Mouse (Mus musculus) MEL (cell line): ENCODE data around the gene Pcx. TPM values are rescaled to one million over a fixed set of nuclear protein-coding genes. Genes with fewer than 3 reads are reported as not detected.

Experiments
- DNase-seq: peaks from one replicate; pipeline ENCODE4 v3.0.0; 2011; ENCODE audit warnings: low read depth, low spot score
- H3K27ac ChIP-seq: 2 replicates; pipeline ENCODE4 v1.5.1; 2012; ENCODE audit warnings: low read depth, mild to moderate bottlenecking, control low read depth, low read length, moderate library complexity; ENCODE audit not compliant: control insufficient read depth
- H3K27me3 ChIP-seq, 2 experiments: fragments of 150-350 bp in 1 of 2; sonication (generic) in 1 of 2; 2 replicates each; pipeline ENCODE4 v1.6.1; 2012; ENCODE audit warnings: low read length in 2 of 2, mild to moderate bottlenecking in 2 of 2, improper control_type of control experiment in 1 of 2, moderate library complexity in 1 of 2; ENCODE audit not compliant: insufficient read depth in 2 of 2, control insufficient read depth in 1 of 2
- H3K36me3 ChIP-seq, 2 experiments: 2 replicates each; pipeline ENCODE4 v1.6.1; 2012 to 2014; ENCODE audit warnings: low read length in 2 of 2, improper control_type of control experiment in 1 of 2, inconsistent platforms in 1 of 2, mild to moderate bottlenecking in 1 of 2; ENCODE audit not compliant: insufficient read depth in 2 of 2, control insufficient read depth in 1 of 2
- H3K4me1 ChIP-seq, 2 experiments: fragments of 150-350 bp in 1 of 2; sonication (generic) in 1 of 2; 2 replicates each; pipeline ENCODE4 v1.6.1; 2012; ENCODE audit warnings: low read length in 2 of 2, improper control_type of control experiment in 1 of 2, mild to moderate bottlenecking in 1 of 2; ENCODE audit not compliant: insufficient read depth in 2 of 2, control insufficient read depth in 1 of 2
- H3K4me3 ChIP-seq, 2 experiments: fragments of 150-350 bp in 1 of 2; sonication (generic) in 1 of 2; 2 replicates each; pipeline ENCODE4 v1.5.1; 2012; ENCODE audit warnings: low read depth in 2 of 2, low read length in 2 of 2, mild to moderate bottlenecking in 2 of 2, moderate library complexity in 2 of 2, control low read depth in 1 of 2, improper control_type of control experiment in 1 of 2; ENCODE audit not compliant: control insufficient read depth in 1 of 2, insufficient read depth in 1 of 2
- H3K79me2 ChIP-seq: 2 replicates; pipeline ENCODE4 v1.6.1; 2012; ENCODE audit warnings: mild to moderate bottlenecking, low read length, moderate library complexity; ENCODE audit not compliant: control insufficient read depth, poor library complexity, insufficient read depth
- H3K9ac ChIP-seq: 2 replicates; pipeline ENCODE4 v1.6.1; 2012; ENCODE audit warnings: low read depth, mild to moderate bottlenecking, control low read depth, low read length, moderate library complexity; ENCODE audit not compliant: control insufficient read depth, poor library complexity, severe bottlenecking
- H3K9me3 ChIP-seq: fragments of 150-350 bp; sonication (generic); replicated peaks from 2 replicates; pipeline ENCODE4 v1.6.1; 2012; ENCODE audit warnings: mild to moderate bottlenecking, low read length, improper control_type of control experiment, moderate library complexity; ENCODE audit not compliant: insufficient read depth
- BHLHE40 ChIP-seq: IDR thresholded peaks from 2 replicates; pipeline ENCODE4 v1.6.1; 2012; ENCODE audit warnings: low read depth, mild to moderate bottlenecking, inconsistent platforms, low read length, improper control_type of control experiment, borderline replicate concordance
- CHD1 ChIP-seq: IDR thresholded peaks from 2 replicates; pipeline ENCODE4 v1.6.1; 2012; ENCODE audit warnings: low read depth, mild to moderate bottlenecking, inconsistent platforms, low read length, improper control_type of control experiment
- CHD2 ChIP-seq: IDR thresholded peaks from 2 replicates; pipeline ENCODE4 v1.6.1; 2011; ENCODE audit warnings: low read length, improper control_type of control experiment
- CTCF ChIP-seq, 3 experiments: IDR thresholded peaks in 2 of 3; conservative IDR thresholded peaks in 1 of 3; 2 replicates each; pipeline ENCODE4 v1.5.1; 2011 to 2012; ENCODE audit warnings: low read length in 3 of 3, low read depth in 2 of 3, mild to moderate bottlenecking in 2 of 3, improper control_type of control experiment in 1 of 3, inconsistent platforms in 1 of 3, mixed read lengths in 1 of 3, moderate library complexity in 1 of 3; ENCODE audit not compliant: control insufficient read depth in 1 of 3, insufficient read depth in 1 of 3, poor library complexity in 1 of 3, severe bottlenecking in 1 of 3
- E2F4 ChIP-seq: IDR thresholded peaks from 2 replicates; pipeline ENCODE4 v1.6.1; 2011; ENCODE audit warnings: low read depth, low read length, improper control_type of control experiment, borderline replicate concordance
- ELF1 ChIP-seq: IDR thresholded peaks from 2 replicates; pipeline ENCODE4 v1.6.1; 2014; ENCODE audit warnings: low read depth, mild to moderate bottlenecking, inconsistent platforms, low read length, improper control_type of control experiment, moderate library complexity
- EP300 ChIP-seq, 2 experiments: IDR thresholded peaks; 2 replicates each; pipeline ENCODE4 v1.6.1; 2011; ENCODE audit warnings: improper control_type of control experiment in 2 of 2, low read length in 2 of 2, low read depth in 1 of 2, mild to moderate bottlenecking in 1 of 2
- ETS1 ChIP-seq: IDR thresholded peaks from 2 replicates; pipeline ENCODE4 v1.6.1; 2012; ENCODE audit warnings: low read depth, mild to moderate bottlenecking, inconsistent platforms, low read length, improper control_type of control experiment, moderate library complexity
- HCFC1 ChIP-seq: IDR thresholded peaks from 2 replicates; pipeline ENCODE4 v1.6.1; 2012; ENCODE audit warnings: low read depth, mild to moderate bottlenecking, inconsistent platforms, low read length, improper control_type of control experiment, moderate library complexity
- MAFK ChIP-seq: IDR thresholded peaks from 2 replicates; pipeline ENCODE4 v1.6.1; 2011; ENCODE audit warnings: low read depth, mild to moderate bottlenecking, low read length, improper control_type of control experiment, borderline replicate concordance
- MAX ChIP-seq: IDR thresholded peaks from 2 replicates; pipeline ENCODE4 v1.6.1; 2011; ENCODE audit warnings: low read length, improper control_type of control experiment
- MYB ChIP-seq: IDR thresholded peaks from 2 replicates; pipeline ENCODE4 v1.6.1; 2011; ENCODE audit warnings: mild to moderate bottlenecking, low read depth, low read length, improper control_type of control experiment
- MYC ChIP-seq: IDR thresholded peaks from 2 replicates; pipeline ENCODE4 v1.6.1; 2011; ENCODE audit warnings: low read depth, mild to moderate bottlenecking, low read length, improper control_type of control experiment, moderate library complexity
- NRF1 ChIP-seq: IDR thresholded peaks from 2 replicates; pipeline ENCODE4 v1.6.1; 2014; ENCODE audit warnings: low read depth, mild to moderate bottlenecking, inconsistent platforms, low read length, improper control_type of control experiment, moderate library complexity; ENCODE audit not compliant: poor library complexity, insufficient read depth, severe bottlenecking
- POLR2A ChIP-seq, 2 experiments: IDR thresholded peaks; 2 replicates each; pipeline ENCODE4 v1.6.1; 2011 to 2012; ENCODE audit warnings: low read length in 2 of 2, mild to moderate bottlenecking in 2 of 2, control low read depth in 1 of 2, improper control_type of control experiment in 1 of 2, low read depth in 1 of 2, moderate library complexity in 1 of 2; ENCODE audit not compliant: control insufficient read depth in 1 of 2, insufficient read depth in 1 of 2, poor library complexity in 1 of 2
- RAD21 ChIP-seq: IDR thresholded peaks from 2 replicates; pipeline ENCODE4 v1.6.1; 2011; ENCODE audit warnings: mild to moderate bottlenecking, low read depth, low read length, improper control_type of control experiment
- RCOR1 ChIP-seq: IDR thresholded peaks from 2 replicates; pipeline ENCODE4 v1.6.1; 2012; ENCODE audit warnings: low read depth, mild to moderate bottlenecking, inconsistent platforms, low read length, improper control_type of control experiment
- SIN3A ChIP-seq: IDR thresholded peaks from 2 replicates; pipeline ENCODE4 v1.6.1; 2012; ENCODE audit warnings: low read length, improper control_type of control experiment, inconsistent platforms
- SMC3 ChIP-seq: IDR thresholded peaks from 2 replicates; pipeline ENCODE4 v1.6.1; 2011; ENCODE audit warnings: low read depth, low read length, improper control_type of control experiment
- TAL1 ChIP-seq: IDR thresholded peaks from 2 replicates; pipeline ENCODE4 v1.6.1; 2012; ENCODE audit warnings: mild to moderate bottlenecking, inconsistent platforms, low read length, moderate library complexity, mixed read lengths
- TBP ChIP-seq: IDR thresholded peaks from 2 replicates; pipeline ENCODE4 v1.8.0; 2011; ENCODE audit warnings: low read depth, low read length, improper control_type of control experiment
- TCF12 ChIP-seq: IDR thresholded peaks from 2 replicates; pipeline ENCODE4 v1.6.1; 2014; ENCODE audit warnings: low read depth, mild to moderate bottlenecking, inconsistent platforms, low read length, improper control_type of control experiment, moderate library complexity
- USF1 ChIP-seq: IDR thresholded peaks from 2 replicates; pipeline ENCODE4 v1.6.1; 2014; ENCODE audit warnings: low read depth, mild to moderate bottlenecking, inconsistent platforms, low read length, improper control_type of control experiment, moderate library complexity
- ZC3H11A ChIP-seq: IDR thresholded peaks from 2 replicates; pipeline ENCODE4 v1.6.1; 2012; ENCODE audit warnings: low read depth, mild to moderate bottlenecking, inconsistent platforms, low read length, improper control_type of control experiment
- ZMIZ1 ChIP-seq: IDR thresholded peaks from 2 replicates; pipeline ENCODE4 v1.6.1; 2012; ENCODE audit warnings: low read depth, mild to moderate bottlenecking, inconsistent platforms, low read length, improper control_type of control experiment, moderate library complexity
- polyA plus RNA-seq, 2 experiments: library from polyadenylated mRNA; stranded (reverse) in 1 of 2; unstranded in 1 of 2; fragments of >175 nt in 1 of 2; fragments of >200 nt in 1 of 2; gene quantifications; 2 replicates each; pipeline versions ENCODE4 v1.2.1 to v1.2.4; 2012; ENCODE audit warnings: low replicate concordance in 2 of 2, low read depth in 1 of 2; ENCODE audit not compliant: insufficient read length in 2 of 2, insufficient read depth in 1 of 2, missing spikeins in 1 of 2
- total RNA-seq: library from RNA; depleted of rRNA; stranded (reverse); fragments of 300-350 nt; gene quantifications from 2 replicates; pipeline ENCODE4 v1.2.3, GENCODE M21; 2012

Gene Pcx
- total and polyA plus RNA-seq, 3 experiments: 7.2 to 7.9 TPM; not detected in 1

DNA sequence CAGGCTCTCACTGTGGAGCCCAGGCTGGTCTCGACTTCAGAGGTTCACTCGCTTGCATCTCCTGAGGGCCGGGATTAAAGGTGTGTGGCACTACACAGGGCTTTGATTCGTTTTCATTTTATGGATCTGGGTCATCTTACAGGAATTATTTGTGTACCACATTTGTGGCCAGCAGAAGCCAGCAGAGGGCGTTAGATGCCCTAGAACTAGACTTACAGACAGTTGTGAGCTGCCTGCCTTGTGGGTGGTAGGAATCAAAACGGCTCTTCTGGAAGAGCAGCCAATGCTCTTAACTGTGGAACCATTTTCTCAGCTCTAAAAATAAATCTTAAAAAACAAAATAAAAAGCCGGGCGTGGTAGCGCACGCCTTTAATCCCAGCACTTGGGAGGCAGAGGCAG, 134.0 kb downstream of the Pcx start:
- TF ChIP-seq ZC3H11A: peak; percentile 40
- no peak for TF ChIP-seq ZMIZ1
- TF ChIP-seq RAD21: peak; percentile 58
- TF ChIP-seq CTCF (IDR thresholded peaks at IDR 0.05 in 2 of 3, conservative IDR thresholded peaks at IDR 0.05 in 1 of 3; ENCODE audit: control insufficient read depth in 1 of 3, insufficient read depth in 1 of 3, low read depth in 2 of 3, low read length in 3 of 3, poor library complexity in 1 of 3, severe bottlenecking in 1 of 3): peak; percentile 43 to 63 (median 47)
- TF ChIP-seq MYC: no peak
- no peak for TF ChIP-seq CHD2
- TF ChIP-seq SMC3: peak; percentile 70
- H3K79me2 ChIP-seq: no peaks in the 10 kb centered on the region
- H3K27me3 ChIP-seq: no peaks in the 10 kb centered on the region
- H3K4me3 ChIP-seq: no peak overlapping the region
- peak; percentile 48 for DNase-seq
- no peaks in the 10 kb centered on the region for H3K9me3 ChIP-seq
- H3K36me3 ChIP-seq: no peaks in the 10 kb centered on the region
- H3K4me1 ChIP-seq: no peaks in the 10 kb centered on the region
- H3K9ac ChIP-seq: no peak overlapping the region
- H3K27ac ChIP-seq: no peak overlapping the region

DNA sequence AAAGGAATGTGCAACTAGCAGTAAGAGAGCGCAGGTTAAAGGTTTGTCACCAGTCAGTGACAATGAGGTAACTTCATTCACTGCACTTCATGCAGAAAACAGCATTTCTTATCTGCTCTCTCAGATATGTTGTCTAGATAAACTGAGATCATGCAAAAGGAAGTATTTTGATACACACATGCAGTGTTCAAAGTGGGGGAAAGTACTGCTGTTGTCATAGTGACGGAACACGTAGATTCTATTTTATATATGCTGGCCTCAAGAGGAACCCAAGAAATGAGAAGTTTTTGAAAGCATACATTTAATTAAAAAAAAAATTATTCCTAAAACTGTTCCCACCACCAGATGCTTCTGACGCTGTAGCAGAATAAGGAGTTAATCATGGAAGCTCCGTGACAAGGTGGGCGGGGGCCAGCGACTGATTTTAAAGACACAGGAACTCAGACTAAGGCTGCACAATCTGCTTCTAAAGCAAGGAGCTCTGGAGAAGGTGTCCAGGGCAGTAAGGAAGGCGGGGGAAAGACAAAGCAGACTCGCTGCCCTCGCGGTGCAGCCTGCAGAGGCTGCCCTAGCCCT, 136.7 kb downstream of the Pcx start:
- Histone ChIP-seq H3K4me3 (no peak overlapping the region), H3K36me3 (no peaks in the 10 kb centered on the region)
- TF ChIP-seq MAX (no peak), EP300 (IDR thresholded peaks at IDR 0.05; ENCODE audit: low read depth in 1 of 2, low read length in 2 of 2) (no peak), ETS1 (no peak), MYB (no peak), TBP (no peak), ELF1 (no peak), POLR2A (IDR thresholded peaks at IDR 0.05; ENCODE audit: control insufficient read depth in 1 of 2, insufficient read depth in 1 of 2, low read depth in 1 of 2, low read length in 2 of 2, poor library complexity in 1 of 2) (no peak), MAFK (no peak), BHLHE40 (no peak), TCF12 (no peak), TAL1 (no peak), NRF1 (no peak), E2F4 (no peak), SIN3A (no peak), RCOR1 (no peak), CHD1 (no peak), HCFC1 (no peak), USF1 (no peak), CHD2 (no peak)
- TF ChIP-seq, all 39 proteins: peak for 0
- no peaks in the 10 kb centered on the region for H3K27me3 ChIP-seq
- no peak overlapping the region for H3K27ac ChIP-seq
- H3K79me2 ChIP-seq: no peaks in the 10 kb centered on the region
- H3K9ac ChIP-seq: no peak overlapping the region
- H3K4me1 ChIP-seq: no peaks in the 10 kb centered on the region
- no peak for DNase-seq
- H3K9me3 ChIP-seq: no peaks in the 10 kb centered on the region
